Mouse (Mus musculus) lung, postnatal 0 days (tissue): ENCODE data around the gene Edil3.

Experiments used
- CTCF ChIP-seq: IDR thresholded peaks from 2 replicates; pipeline ENCODE4 v1.5.1; 2016; ENCODE audit warnings: antibody characterized with exemption, mild to moderate bottlenecking
- EP300 ChIP-seq: IDR thresholded peaks from 2 replicates; pipeline ENCODE4 v1.6.1; 2016; ENCODE audit warnings: antibody characterized with exemption, mild to moderate bottlenecking, control low read depth

GRCm38 (mm10) chr13:89105889-89106288 lies 284.6 kb downstream of the Edil3 start:
- TF ChIP-seq EP300 (no peak), CTCF (no peak)
